Mouse (Mus musculus) megakaryocyte, embryonic 14.5 days (primary cell): ENCODE data around the gene Purb. TPM values are rescaled to one million over a fixed set of nuclear protein-coding genes. Genes with fewer than 3 reads are reported as not detected.

ENCODE experiments used
- H3K27me3 ChIP-seq: replicated peaks from 2 replicates; pipeline ENCODE3; 2012; ENCODE audit warnings: inconsistent platforms
- H3K36me3 ChIP-seq: replicated peaks from 2 replicates; pipeline ENCODE3; 2012; ENCODE audit warnings: low read length, inconsistent platforms, mixed read lengths
- H3K4me1 ChIP-seq: 2 replicates; pipeline ENCODE4 v1.6.1; 2012; ENCODE audit warnings: inconsistent platforms
- H3K4me3 ChIP-seq: replicated peaks from 2 replicates; pipeline ENCODE3; 2012; ENCODE audit warnings: moderate library complexity, mild to moderate bottlenecking, inconsistent platforms
- H3K9me3 ChIP-seq: 2 replicates; pipeline ENCODE4 v1.6.1; 2012; ENCODE audit warnings: inconsistent platforms
- FLI1 ChIP-seq: IDR thresholded peaks from 2 replicates; pipeline ENCODE4 v1.6.1; 2012; ENCODE audit warnings: low read length, inconsistent platforms, mixed read lengths
- GATA1 ChIP-seq: IDR thresholded peaks from 3 replicates; pipeline ENCODE4 v1.6.1; 2012; ENCODE audit warnings: mixed read lengths, low read length, inconsistent platforms, borderline replicate concordance
- polyA plus RNA-seq: library from polyadenylated mRNA; stranded (reverse); fragments of >175 nt; gene quantifications from 2 replicates; pipeline ENCODE4 v1.2.3, GENCODE M21; 2012; ENCODE audit warnings: low replicate concordance; ENCODE audit not compliant: insufficient read depth

Purb gene
- polyA plus RNA-seq, 1 experiment: 8.7 TPM

DNA sequence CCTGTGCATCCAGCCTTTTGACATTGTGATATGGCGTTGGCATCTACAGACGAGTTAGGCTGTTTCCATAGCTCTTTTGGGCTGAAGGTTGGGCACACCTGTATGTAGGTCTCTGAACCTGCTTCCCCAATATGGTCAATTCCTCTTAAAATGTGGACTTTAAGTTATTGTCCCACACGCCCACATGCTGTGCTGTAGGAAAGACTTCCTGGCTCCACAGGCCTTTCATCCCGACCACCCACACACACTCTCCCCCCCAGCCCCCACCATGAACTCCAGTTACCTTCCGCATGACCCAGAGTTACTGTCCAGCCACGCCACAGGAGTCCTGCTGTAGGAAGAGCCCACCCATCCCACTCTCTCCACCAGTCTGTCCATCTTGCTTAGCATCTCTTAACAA lies 11.2 kb upstream of the Purb start:
- TF ChIP-seq GATA1 (no peak), FLI1 (no peak)
- Histone ChIP-seq H3K4me3 (no peak overlapping the region), H3K9me3 (no peaks in the 10 kb centered on the region), H3K36me3 (no peaks in the 10 kb centered on the region), H3K4me1 (peaks cover 56% of the 10 kb centered on the region), H3K27me3 (no peaks in the 10 kb centered on the region)

DNA sequence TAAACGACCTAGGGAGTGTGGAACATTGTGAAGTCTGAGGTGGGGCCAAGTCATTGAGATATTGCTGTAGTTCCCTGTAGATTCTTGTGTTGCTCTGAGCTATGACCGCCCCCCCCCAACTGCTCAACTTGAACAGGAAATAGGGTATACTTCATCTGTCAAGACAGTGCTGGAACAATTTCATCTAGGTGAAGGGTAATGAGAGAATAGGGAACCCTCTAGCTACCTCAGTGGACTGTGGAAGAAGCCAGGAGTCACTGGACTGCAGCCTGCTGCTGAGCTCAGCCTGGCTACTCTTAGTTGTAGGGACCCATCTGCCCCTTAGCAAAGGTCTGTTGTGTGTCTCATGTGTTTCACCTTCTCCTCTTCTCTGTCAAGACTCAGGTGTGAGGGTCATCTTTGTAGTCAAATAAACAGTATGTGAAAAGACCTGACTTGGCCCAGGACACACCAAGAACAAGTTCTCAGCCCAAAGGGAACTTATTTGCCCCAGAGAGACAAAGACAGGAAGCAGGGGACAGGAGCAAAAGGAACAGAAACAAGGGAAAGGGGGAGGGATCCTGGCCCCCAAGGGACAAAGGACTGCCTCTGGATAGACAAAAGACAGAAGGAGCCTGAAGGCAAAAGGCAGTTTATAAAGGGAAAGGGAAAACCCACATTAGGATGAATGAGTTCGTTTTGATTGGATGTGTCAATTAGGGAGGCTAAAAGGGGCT lies 8.7 kb upstream of the Purb start:
- no peaks in the 10 kb centered on the region for H3K36me3 ChIP-seq
- no peak for TF ChIP-seq FLI1
- TF ChIP-seq GATA1: no peak
- H3K9me3 ChIP-seq: no peaks in the 10 kb centered on the region
- peaks cover 3% of the 10 kb centered on the region for H3K27me3 ChIP-seq
- H3K4me3 ChIP-seq: no peak overlapping the region
- peaks cover 66% of the 10 kb centered on the region for H3K4me1 ChIP-seq

DNA sequence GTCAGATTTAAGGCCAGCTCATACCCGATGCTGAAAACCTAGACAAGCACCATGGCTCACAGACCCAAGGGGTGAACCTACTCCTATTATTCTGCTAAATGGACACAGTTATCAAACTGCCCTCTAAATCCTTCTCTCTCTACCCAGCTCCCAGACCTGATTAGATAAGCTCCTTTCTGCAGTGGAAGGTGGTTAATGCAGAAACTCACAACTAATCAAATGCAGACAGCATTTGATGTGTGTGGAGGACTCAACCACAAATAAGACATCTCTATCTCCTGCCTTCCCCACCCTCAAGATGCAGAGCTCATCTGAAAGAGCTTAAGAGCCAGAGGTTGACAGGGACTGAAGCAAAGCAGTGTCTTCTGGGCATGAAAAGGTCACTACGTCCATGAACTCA lies 7.4 kb upstream of the Purb start:
- Histone ChIP-seq H3K27me3 (peaks cover 3% of the 10 kb centered on the region), H3K36me3 (no peaks in the 10 kb centered on the region), H3K4me3 (no peak overlapping the region), H3K4me1 (peaks cover 69% of the 10 kb centered on the region), H3K9me3 (no peaks in the 10 kb centered on the region)
- no peak for TF ChIP-seq GATA1
- TF ChIP-seq FLI1: no peak

DNA sequence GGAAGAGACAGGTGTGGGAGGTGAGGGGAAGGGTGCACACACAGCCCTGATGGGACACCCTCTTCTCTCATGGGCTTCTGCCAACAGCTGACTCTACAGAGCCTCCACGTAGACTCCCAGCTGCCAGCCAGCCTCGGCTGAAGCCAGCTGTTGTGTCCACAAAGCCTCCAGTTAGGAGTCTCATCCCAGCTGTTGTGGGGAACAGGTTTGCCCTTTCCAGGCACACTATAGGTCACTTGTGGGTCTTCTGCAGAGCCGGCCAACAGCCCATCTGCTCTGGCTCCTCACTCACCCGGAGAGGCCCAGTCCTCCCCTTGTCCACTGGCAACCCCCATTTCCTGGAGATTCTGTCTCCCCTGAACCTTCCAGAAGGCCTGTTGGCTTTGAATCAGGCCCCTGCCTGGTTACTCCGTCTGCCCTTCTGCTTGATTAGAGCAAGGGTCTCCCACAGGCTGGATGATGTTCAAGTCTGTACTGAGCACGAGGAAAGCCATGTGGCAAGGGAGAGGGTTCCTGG lies 6.0 kb upstream of the Purb start:
- Histone ChIP-seq H3K27me3 (peaks cover 3% of the 10 kb centered on the region), H3K4me3 (no peak overlapping the region), H3K36me3 (no peaks in the 10 kb centered on the region), H3K9me3 (no peaks in the 10 kb centered on the region), H3K4me1 (peaks cover 62% of the 10 kb centered on the region)
- no peak for TF ChIP-seq GATA1
- TF ChIP-seq FLI1: no peak

DNA sequence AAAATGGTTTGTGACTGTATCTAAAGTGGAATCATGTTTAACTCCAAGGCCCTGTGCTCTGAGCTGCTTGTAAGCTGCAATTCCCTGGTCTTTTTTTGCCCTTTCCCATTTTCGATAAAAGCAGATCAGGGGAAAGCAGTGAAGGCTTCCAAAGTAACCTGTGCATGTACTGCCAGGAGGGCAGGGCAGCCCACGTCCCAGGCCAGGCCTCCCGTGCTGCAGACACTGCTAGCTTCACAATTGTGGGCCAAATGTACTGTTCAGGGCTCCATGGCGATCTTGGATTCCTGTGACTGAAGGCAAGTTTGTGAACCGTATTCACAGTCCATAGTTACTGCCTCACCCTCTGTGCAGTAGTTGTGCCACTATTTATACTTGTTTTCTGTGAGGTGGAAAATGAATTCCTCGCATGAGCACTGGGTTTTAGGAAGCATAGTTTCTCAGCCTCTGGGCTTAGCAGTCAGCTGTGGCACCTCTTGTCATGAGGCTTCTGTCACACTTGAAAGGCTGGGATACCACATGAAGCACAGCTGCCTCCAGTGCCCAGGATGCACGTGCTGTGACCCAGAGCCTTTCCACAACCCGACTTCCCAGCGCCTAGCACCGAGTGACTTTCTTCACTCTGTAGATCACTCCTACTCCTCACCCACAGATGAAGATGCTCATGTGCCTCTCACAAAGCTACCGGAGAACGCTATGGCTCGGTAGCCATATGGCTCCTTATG lies 5.1 kb upstream of the Purb start:
- Histone ChIP-seq H3K27me3 (peaks cover 3% of the 10 kb centered on the region), H3K36me3 (no peaks in the 10 kb centered on the region), H3K4me3 (no peak overlapping the region), H3K9me3 (no peaks in the 10 kb centered on the region), H3K4me1 (peaks cover 59% of the 10 kb centered on the region)
- TF ChIP-seq GATA1: no peak
- no peak for TF ChIP-seq FLI1

DNA sequence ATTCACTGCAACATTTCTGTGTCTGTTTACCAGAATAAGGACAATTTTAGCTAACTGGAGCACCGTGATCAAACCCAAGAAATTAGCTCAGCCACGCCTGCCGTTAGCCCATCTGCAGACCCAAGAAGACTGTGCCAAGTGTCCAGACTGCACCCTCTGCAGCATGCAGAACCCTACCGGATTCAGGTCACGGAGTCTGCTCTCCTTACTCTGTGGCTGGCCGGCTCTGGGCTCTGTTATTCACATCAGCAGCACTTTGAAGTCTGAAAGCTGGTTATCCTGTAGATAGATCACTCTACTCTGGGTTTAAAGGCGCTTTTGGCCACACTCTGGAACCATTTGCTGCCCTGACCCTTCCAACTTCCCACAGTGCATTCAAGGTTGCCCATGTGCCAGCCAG lies 4.5 kb upstream of the Purb start:
- H3K4me1 ChIP-seq: peaks cover 56% of the 10 kb centered on the region
- peaks cover 3% of the 10 kb centered on the region for H3K27me3 ChIP-seq
- no peak for TF ChIP-seq GATA1
- TF ChIP-seq FLI1: no peak
- H3K36me3 ChIP-seq: no peaks in the 10 kb centered on the region
- no peak overlapping the region for H3K4me3 ChIP-seq
- no peaks in the 10 kb centered on the region for H3K9me3 ChIP-seq

DNA sequence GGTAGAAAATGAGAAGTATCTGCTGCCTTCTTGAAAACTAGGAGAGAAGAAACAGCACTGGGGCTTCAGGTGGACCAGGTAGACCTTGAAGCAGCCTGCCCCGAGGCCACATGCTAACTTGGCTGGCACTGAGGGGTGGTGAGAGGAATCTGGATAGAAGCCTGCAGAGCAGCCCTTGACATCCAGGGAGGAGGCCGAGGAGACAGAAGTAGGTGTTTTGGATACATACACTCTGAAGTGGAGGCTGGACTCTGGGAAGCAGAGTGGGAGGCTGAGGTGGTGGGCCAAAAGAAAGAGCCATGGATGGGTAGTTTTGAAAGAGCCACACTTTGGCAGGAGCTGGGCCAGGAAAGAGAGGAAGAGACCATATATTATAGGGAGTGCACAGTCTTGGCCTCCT lies 3.5 kb upstream of the Purb start:
- TF ChIP-seq GATA1 (no peak), FLI1 (no peak)
- peaks cover 3% of the 10 kb centered on the region for H3K27me3 ChIP-seq
- no peak overlapping the region for H3K4me3 ChIP-seq
- peaks cover 49% of the 10 kb centered on the region for H3K4me1 ChIP-seq
- no peaks in the 10 kb centered on the region for H3K9me3 ChIP-seq
- H3K36me3 ChIP-seq: peaks cover 2% of the 10 kb centered on the region

DNA sequence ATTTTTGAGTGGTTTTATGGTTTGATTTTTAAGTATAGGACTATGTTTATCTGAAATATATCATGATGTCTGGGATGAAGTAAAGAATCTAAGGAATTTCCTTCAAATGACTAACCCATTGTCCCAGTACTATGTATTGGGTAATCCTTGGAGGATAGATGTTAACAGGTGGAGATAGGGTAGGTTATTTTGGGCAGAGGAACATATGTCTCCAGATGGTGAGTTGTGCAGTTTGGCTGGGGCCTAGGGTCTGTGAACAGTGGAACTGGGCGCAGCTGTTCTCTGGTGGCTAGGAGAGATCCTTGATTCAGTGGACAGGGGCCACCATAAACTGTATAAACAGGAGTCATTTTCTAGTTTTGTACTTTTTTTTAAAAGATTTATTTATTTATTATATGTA lies 1.6 kb upstream of the Purb start:
- Histone ChIP-seq H3K27me3 (peaks cover 3% of the 10 kb centered on the region), H3K9me3 (no peaks in the 10 kb centered on the region), H3K36me3 (peaks cover 7% of the 10 kb centered on the region), H3K4me1 (peaks cover 44% of the 10 kb centered on the region), H3K4me3 (no peak overlapping the region)
- no peak for TF ChIP-seq FLI1
- TF ChIP-seq GATA1: no peak

DNA sequence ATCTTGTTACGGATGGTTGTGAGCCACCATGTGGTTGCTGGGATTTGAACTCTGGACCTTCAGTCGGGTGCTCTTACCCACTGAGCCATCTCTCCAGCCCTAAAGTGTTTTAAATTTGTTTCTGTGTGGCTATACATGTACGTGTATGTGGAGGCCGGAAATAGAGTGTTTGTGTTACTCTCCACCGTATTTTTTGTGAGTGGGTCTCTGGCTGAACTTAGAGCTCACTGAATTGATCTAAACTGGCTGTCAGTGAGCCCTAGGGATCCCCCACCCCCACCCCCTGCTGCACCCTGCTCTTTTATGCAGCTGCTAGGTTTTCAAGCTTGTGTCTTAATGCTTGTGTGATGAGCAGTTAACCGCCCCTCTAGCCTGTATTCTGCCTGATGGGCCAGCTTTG lies 1.2 kb upstream of the Purb start:
- peaks cover 3% of the 10 kb centered on the region for H3K27me3 ChIP-seq
- no peak for TF ChIP-seq FLI1
- TF ChIP-seq GATA1: no peak
- H3K9me3 ChIP-seq: no peaks in the 10 kb centered on the region
- peaks cover 43% of the 10 kb centered on the region for H3K4me1 ChIP-seq
- no peak overlapping the region for H3K4me3 ChIP-seq
- peaks cover 7% of the 10 kb centered on the region for H3K36me3 ChIP-seq

DNA sequence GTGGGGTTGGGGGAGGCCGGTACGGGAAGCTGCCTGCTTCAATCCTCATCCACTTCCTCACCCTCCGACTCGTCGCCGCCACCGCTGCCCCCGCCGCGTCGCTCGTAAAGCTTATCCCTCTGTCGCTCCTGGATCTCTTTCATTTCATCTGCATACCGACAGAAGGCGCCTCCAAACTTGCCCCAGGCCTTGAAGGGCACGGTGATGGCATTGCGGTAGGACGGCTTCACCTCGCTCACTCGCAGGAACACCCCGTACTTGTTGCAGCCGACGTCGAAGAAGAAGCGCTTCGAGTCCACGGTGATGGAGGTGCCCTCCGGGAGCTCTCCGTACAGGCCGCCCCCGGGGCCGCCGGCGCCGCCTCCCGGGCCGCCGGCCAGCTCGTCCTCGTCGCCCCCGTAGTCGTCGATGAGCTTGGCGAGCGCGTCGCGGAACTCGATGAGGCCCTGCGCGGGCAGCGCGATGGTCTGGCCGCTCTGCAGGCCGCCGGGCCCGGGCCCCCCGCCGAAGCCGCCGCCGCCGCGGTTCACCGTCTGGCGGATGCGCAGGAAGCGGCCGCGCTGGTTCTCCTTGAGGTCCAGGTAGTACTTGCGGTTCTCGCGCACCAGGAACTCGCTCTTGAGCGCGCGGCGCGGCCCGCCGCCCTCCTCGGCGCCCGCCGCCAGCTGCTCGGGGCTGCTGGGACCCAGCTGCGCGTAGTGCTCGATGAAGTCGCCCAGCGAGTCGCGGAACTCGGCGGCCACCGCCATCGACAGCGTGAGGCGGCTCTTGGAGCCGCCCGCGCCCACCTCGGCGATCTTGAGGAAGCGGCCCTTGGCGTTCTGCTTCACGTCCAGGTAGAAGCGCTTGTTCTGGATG lies 614 bp downstream of the Purb start:
- Histone ChIP-seq H3K9me3 (no peaks in the 10 kb centered on the region), H3K36me3 (peaks cover 20% of the 10 kb centered on the region), H3K27me3 (no peaks in the 10 kb centered on the region), H3K4me3 (peak overlapping the region; percentile 99), H3K4me1 (peaks cover 46% of the 10 kb centered on the region)
- TF ChIP-seq FLI1 (no peak), GATA1 (no peak)
